Mouse (Mus musculus) embryonic facial prominence, embryonic 13.5 days (tissue): ENCODE results near the gene Adcy2. TPM values are rescaled to one million over a fixed set of nuclear protein-coding genes. Genes with fewer than 3 reads are reported as not detected.
A peak's percentile ranks its signal among the peaks of the same experiment; 100 is the strongest.

Experiments used
- ATAC-seq: fragments of 200-750 bp; cut with Nextera tagmentation; 2 replicates; pipeline ENCODE4 v1.8.0; 2017; ENCODE audit warnings: low read depth; ENCODE audit not compliant: insufficient number of reproducible peaks, insufficient read depth, low FRiP score, low TSS enrichment
- H3K27ac ChIP-seq: fragments of 300-500 bp; sonication (generic); 2 replicates; pipeline ENCODE4 v1.5.1; 2015; ENCODE audit warnings: moderate library complexity, mild to moderate bottlenecking, inconsistent platforms
- H3K27me3 ChIP-seq: fragments of 300-500 bp; sonication (generic); 2 replicates; pipeline ENCODE4 v1.6.1; 2015; ENCODE audit warnings: mild to moderate bottlenecking, inconsistent platforms
- H3K36me3 ChIP-seq: fragments of 300-500 bp; sonication (generic); 2 replicates; pipeline ENCODE4 v1.6.1; 2015; ENCODE audit warnings: mild to moderate bottlenecking, inconsistent platforms
- H3K4me1 ChIP-seq: fragments of 300-500 bp; sonication (generic); 2 replicates; pipeline ENCODE4 v1.6.1; 2015; ENCODE audit warnings: inconsistent platforms
- H3K4me2 ChIP-seq: fragments of 300-500 bp; sonication (generic); 2 replicates; pipeline ENCODE4 v1.6.1; 2015; ENCODE audit warnings: moderate library complexity, mild to moderate bottlenecking, inconsistent platforms
- H3K4me3 ChIP-seq: fragments of 300-500 bp; sonication (generic); 2 replicates; pipeline ENCODE4 v1.5.1; 2015; ENCODE audit warnings: mild to moderate bottlenecking, inconsistent platforms
- H3K9ac ChIP-seq: fragments of 300-500 bp; sonication (generic); 2 replicates; pipeline ENCODE4 v1.6.1; 2015; ENCODE audit warnings: mild to moderate bottlenecking, inconsistent platforms
- H3K9me3 ChIP-seq: fragments of 300-500 bp; sonication (generic); 2 replicates; pipeline ENCODE4 v1.6.1; 2016; ENCODE audit warnings: inconsistent platforms
- WGBS: fragments of 180-500 bp; shearing (Covaris S2); methylation state at CpG from one replicate; pipeline ENCODE4 v1.1.7; 2015; ENCODE audit warnings: mixed read lengths; 5-methylcytosine and 5-hydroxymethylcytosine counted together
- polyA plus RNA-seq: library from polyadenylated mRNA; unstranded; fragments of >200 nt; fragmentation: Nextera tagmentation; extraction: Ambion mirVana; gene quantifications from 2 replicates; pipeline ENCODE4 v1.2.1, GENCODE M21; 2015

The Adcy2 gene
- polyA plus RNA-seq, 1 experiment from 2014 or later = 3.9 TPM

GRCm38 (mm10) chr13:68577945-68578344, 421.4 kb downstream of the Adcy2 start:
- no peak overlapping the region for H3K4me2 ChIP-seq
- peaks cover 8% of the 10 kb centered on the region for H3K4me1 ChIP-seq
- no peak overlapping the region for H3K27ac ChIP-seq
- no peaks in the 10 kb centered on the region for H3K9me3 ChIP-seq
- H3K9ac ChIP-seq = no peak overlapping the region
- no peak overlapping the region for H3K4me3 ChIP-seq
- 88% methylated on average over 7 of the region's 7 CpGs for WGBS
- no peak for ATAC-seq
- H3K27me3 ChIP-seq = no peaks in the 10 kb centered on the region
- H3K36me3 ChIP-seq = peaks cover 33% of the 10 kb centered on the region

- WGBS = 84% methylated on average over 4 of the region's 4 CpGs
- Histone ChIP-seq H3K4me2 (no peak overlapping the region), H3K36me3 (peaks cover 62% of the 10 kb centered on the region), H3K27me3 (no peaks in the 10 kb centered on the region), H3K27ac (no peak overlapping the region), H3K9me3 (no peaks in the 10 kb centered on the region), H3K4me3 (no peak overlapping the region), H3K9ac (no peak overlapping the region), H3K4me1 (no peaks in the 10 kb centered on the region)
- ATAC-seq = no peak
Measured at GRCm38 (mm10) chr13:68574398-68574797, 424.9 kb downstream of the Adcy2 start.

- 61% methylated on average over 10 of the region's 10 CpGs for WGBS
- no peak overlapping the region for H3K4me2 ChIP-seq
- no peak for ATAC-seq
- no peak overlapping the region; the same call in 1 of the 2 replicates for H3K9ac ChIP-seq
- no peak overlapping the region for H3K4me3 ChIP-seq
- no peaks in the 10 kb centered on the region for H3K27me3 ChIP-seq
- H3K27ac ChIP-seq = peak overlapping the region; percentile 62; the same call in 1 of the 2 replicates
- peaks cover 66% of the 10 kb centered on the region for H3K36me3 ChIP-seq
- H3K9me3 ChIP-seq = no peaks in the 10 kb centered on the region
- H3K4me1 ChIP-seq = no peaks in the 10 kb centered on the region
Measured at GRCm38 (mm10) chr13:68572966-68573913, 426.1 kb downstream of the Adcy2 start.

- no peak overlapping the region for H3K9ac ChIP-seq
- peaks cover 64% of the 10 kb centered on the region for H3K36me3 ChIP-seq
- WGBS = 91% methylated on average over 19 of the region's 19 CpGs
Measured at GRCm38 (mm10) chr13:68572247-68572646, 427.1 kb downstream of the Adcy2 start.

More at GRCm38 (mm10) chr13:68572247-68572646, 427.1 kb downstream of the Adcy2 start:
- H3K4me2 ChIP-seq = no peak overlapping the region
- no peaks in the 10 kb centered on the region for H3K27me3 ChIP-seq
- no peaks in the 10 kb centered on the region for H3K9me3 ChIP-seq
- H3K4me3 ChIP-seq = no peak overlapping the region
- no peak overlapping the region for H3K27ac ChIP-seq
- H3K4me1 ChIP-seq = no peaks in the 10 kb centered on the region
- ATAC-seq = no peak
